Mouse (Mus musculus): ENCODE measurements around the gene Wdfy2. TPM values are rescaled to one million over a fixed set of nuclear protein-coding genes. Genes with fewer than 3 reads are reported as not detected.
"Not testable (repeated sequence)": the region's sequence is repeated elsewhere in the genome, so short reads cannot be mapped to it uniquely, and the experiment has no call there.

Wdfy2 gene
- polyA plus RNA-seq, 1 experiment from 2014 or later, result 17.9 TPM

DNA sequence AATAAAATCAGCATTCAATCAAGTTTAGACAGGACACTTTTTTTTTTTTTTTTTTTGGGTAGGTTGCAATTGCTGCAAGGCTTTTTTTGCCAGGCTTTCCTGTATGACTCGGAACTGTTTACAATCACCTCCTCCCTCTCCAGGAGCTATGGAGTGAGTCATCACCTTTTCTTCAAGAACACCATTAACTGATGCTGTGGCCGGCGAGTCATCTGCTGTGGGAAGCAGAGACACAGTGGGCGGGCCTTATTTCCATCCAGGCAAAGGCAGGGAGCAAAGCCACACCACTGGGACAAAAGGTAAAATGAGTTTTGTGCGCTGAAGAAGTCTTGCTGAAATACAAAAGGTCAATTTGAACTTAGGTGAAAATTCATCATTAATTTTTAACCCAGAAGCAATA, 24.7 kb upstream of the Wdfy2 start:
- DNase-seq (ENCODE audit: low spot score) (no peak), ATAC-seq (replicated peaks; ENCODE audit: low FRiP score) (no peak)
- Histone ChIP-seq H3K36me3 (ENCODE audit: control insufficient read depth, insufficient read depth, low read length) (no peaks in the 10 kb centered on the region), H3K9me3 (ENCODE audit: control insufficient read depth, low read length) (no peaks in the 10 kb centered on the region), H3K9ac (ENCODE audit: low read length) (no peak overlapping the region), H3K27ac (ENCODE audit: low read depth, low read length) (no peak overlapping the region), H3K4me1 (replicated peaks; ENCODE audit: control insufficient read depth, insufficient read depth, low read length) (no peaks in the 10 kb centered on the region), H3K4me3 (ENCODE audit: low read depth, low read length) (no peak overlapping the region), H3K4me2 (ENCODE audit: low read depth, low read length, severe bottlenecking) (no peak overlapping the region), H3K27me3 (ENCODE audit: control insufficient read depth, insufficient read depth, low read length) (no peaks in the 10 kb centered on the region)
- WGBS, result 71% methylated on average over 5 of the region's 5 CpGs

DNA sequence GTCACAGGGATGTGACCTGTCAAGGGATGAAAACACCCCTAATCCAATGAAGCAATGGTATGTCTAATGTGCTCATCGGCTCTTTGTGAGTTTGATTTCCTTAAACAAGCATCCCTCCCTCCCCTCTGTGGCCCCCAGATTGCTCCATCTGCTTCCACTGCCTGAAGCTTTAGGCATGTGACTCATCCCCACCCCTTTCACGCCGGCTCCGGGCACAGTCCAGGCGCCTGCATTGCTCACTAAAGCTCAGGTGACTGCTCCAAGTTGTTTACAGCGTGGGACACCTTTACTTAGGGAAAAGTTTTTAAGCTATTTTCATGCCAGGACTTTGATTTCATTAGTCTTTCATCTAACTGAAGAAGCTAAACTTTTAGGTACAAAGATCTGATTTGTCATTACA, 22.9 kb upstream of the Wdfy2 start:
- Histone ChIP-seq H3K4me1 (replicated peaks; ENCODE audit: control insufficient read depth, insufficient read depth, low read length) (no peaks in the 10 kb centered on the region), H3K4me3 (ENCODE audit: low read depth, low read length) (no peak overlapping the region), H3K9ac (ENCODE audit: low read length) (no peak overlapping the region), H3K9me3 (ENCODE audit: control insufficient read depth, low read length) (no peaks in the 10 kb centered on the region), H3K27me3 (ENCODE audit: control insufficient read depth, insufficient read depth, low read length) (no peaks in the 10 kb centered on the region), H3K36me3 (ENCODE audit: control insufficient read depth, insufficient read depth, low read length) (no peaks in the 10 kb centered on the region), H3K4me2 (ENCODE audit: low read depth, low read length, severe bottlenecking) (no peak overlapping the region), H3K27ac (ENCODE audit: low read depth, low read length) (no peak overlapping the region)
- ATAC-seq (replicated peaks; ENCODE audit: low FRiP score) (no peak), DNase-seq (ENCODE audit: low spot score) (no peak)
- 69% methylated on average over 6 of the region's 6 CpGs for WGBS

DNA sequence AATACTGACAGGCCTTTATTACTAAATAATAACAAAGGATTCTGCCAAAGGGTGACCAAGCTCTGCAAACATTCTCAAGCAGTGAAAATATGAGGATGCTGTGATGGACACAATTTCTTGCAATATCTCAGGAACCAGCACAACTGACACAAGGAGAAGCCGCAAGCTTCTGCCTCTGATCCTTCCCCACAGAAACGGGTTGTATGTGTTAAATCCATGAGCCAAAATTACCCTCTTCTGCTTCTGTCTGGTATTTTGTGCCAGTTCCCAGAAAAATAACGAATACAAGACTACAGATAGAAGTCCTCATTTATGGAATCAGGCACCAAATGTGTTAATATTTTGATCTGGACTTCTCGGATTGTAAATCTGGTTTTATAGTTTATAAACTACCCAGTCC, 20.7 kb upstream of the Wdfy2 start:
- Histone ChIP-seq H3K27ac (ENCODE audit: low read depth, low read length) (no peak overlapping the region), H3K4me1 (replicated peaks; ENCODE audit: control insufficient read depth, insufficient read depth, low read length) (no peaks in the 10 kb centered on the region), H3K27me3 (ENCODE audit: control insufficient read depth, insufficient read depth, low read length) (no peaks in the 10 kb centered on the region), H3K4me2 (ENCODE audit: low read depth, low read length, severe bottlenecking) (no peak overlapping the region), H3K9me3 (ENCODE audit: control insufficient read depth, low read length) (no peaks in the 10 kb centered on the region), H3K4me3 (ENCODE audit: low read depth, low read length) (no peak overlapping the region), H3K36me3 (ENCODE audit: control insufficient read depth, insufficient read depth, low read length) (no peaks in the 10 kb centered on the region), H3K9ac (ENCODE audit: low read length) (no peak overlapping the region)
- ATAC-seq (replicated peaks; ENCODE audit: low FRiP score), result no peak
- DNase-seq (ENCODE audit: low spot score), result no peak
- 80% methylated on average over 4 of the region's 4 CpGs for WGBS

DNA sequence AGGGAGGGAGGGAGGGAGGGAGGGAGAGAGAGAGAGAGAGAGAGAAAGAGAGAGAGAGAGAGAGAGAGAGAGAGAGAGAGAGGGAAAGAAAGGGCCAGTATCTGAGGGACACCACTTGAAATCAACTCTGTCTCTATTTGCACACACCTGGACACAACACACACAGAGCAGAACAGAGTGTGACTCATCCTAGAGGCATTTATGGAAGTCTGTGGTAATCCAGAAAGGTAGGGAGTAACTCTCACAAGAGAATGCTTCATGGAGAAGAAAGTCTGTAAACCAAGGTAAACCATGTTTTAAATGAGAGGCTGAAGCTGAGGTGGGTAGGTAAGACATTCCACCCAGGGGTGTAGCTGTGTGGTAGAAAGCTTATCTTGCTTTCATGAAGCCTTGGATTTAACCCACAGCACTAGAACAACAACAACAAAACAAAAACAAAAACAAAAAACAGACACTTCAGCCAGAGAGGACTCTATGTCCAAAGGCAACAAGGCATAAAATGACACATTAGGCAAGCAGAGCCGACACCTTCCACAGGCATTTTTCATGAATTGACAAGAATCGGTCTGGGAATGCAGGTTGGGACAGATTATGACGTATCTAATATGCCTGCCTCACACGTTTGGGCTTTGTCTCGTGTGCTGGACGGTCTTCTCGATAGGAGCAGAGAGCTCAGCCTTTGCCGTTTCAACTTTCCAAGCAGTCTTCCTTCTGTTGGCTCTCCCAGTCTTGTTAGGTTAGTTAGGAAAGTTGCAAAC, 11.7 kb upstream of the Wdfy2 start:
- no peak for DNase-seq (ENCODE audit: low spot score)
- no peak for ATAC-seq (replicated peaks; ENCODE audit: low FRiP score)
- H3K27me3 ChIP-seq (ENCODE audit: control insufficient read depth, insufficient read depth, low read length), result no peaks in the 10 kb centered on the region
- H3K9me3 ChIP-seq (ENCODE audit: control insufficient read depth, low read length), result no peaks in the 10 kb centered on the region
- H3K27ac ChIP-seq (ENCODE audit: low read depth, low read length), result no peak overlapping the region
- H3K4me1 ChIP-seq (replicated peaks; ENCODE audit: control insufficient read depth, insufficient read depth, low read length), result no peaks in the 10 kb centered on the region
- 91% methylated on average over 8 of the region's 8 CpGs for WGBS
- H3K4me3 ChIP-seq (ENCODE audit: low read depth, low read length), result no peak overlapping the region
- H3K36me3 ChIP-seq (ENCODE audit: control insufficient read depth, insufficient read depth, low read length), result no peaks in the 10 kb centered on the region
- no peak overlapping the region for H3K4me2 ChIP-seq (ENCODE audit: low read depth, low read length, severe bottlenecking)
- no peak overlapping the region for H3K9ac ChIP-seq (ENCODE audit: low read length)

DNA sequence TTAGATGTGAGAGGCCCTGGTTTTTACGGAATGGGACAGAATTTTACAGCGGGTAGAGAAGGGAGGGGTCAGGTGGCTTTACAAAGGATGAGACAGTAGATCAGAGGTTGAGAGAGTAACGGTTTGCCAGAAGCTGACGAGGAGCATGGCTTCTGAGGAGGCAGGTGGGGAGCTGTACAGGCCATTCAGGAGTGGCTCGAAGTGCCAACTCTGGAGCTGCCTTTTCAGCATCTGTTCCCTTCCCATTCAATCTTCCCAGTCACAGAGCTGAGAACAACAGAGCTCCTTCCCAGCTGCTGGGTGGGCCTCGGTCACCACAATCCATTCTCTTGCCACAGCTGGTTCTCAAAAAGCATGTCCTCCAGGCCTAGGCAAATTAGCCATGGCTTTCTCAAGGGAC, 8.2 kb upstream of the Wdfy2 start:
- H3K9me3 ChIP-seq (ENCODE audit: control insufficient read depth, low read length), result no peaks in the 10 kb centered on the region
- H3K9ac ChIP-seq (ENCODE audit: low read length), result no peak overlapping the region
- H3K36me3 ChIP-seq (ENCODE audit: control insufficient read depth, insufficient read depth, low read length), result no peaks in the 10 kb centered on the region
- WGBS, result 54% methylated on average over 6 of the region's 6 CpGs
- no peak for ATAC-seq (replicated peaks; ENCODE audit: low FRiP score)
- H3K27ac ChIP-seq (ENCODE audit: low read depth, low read length), result no peak overlapping the region
- H3K4me3 ChIP-seq (ENCODE audit: low read depth, low read length), result no peak overlapping the region
- H3K27me3 ChIP-seq (ENCODE audit: control insufficient read depth, insufficient read depth, low read length), result no peaks in the 10 kb centered on the region
- no peak overlapping the region for H3K4me2 ChIP-seq (ENCODE audit: low read depth, low read length, severe bottlenecking)
- no peaks in the 10 kb centered on the region for H3K4me1 ChIP-seq (replicated peaks; ENCODE audit: control insufficient read depth, insufficient read depth, low read length)
- DNase-seq (ENCODE audit: low spot score), result no peak

DNA sequence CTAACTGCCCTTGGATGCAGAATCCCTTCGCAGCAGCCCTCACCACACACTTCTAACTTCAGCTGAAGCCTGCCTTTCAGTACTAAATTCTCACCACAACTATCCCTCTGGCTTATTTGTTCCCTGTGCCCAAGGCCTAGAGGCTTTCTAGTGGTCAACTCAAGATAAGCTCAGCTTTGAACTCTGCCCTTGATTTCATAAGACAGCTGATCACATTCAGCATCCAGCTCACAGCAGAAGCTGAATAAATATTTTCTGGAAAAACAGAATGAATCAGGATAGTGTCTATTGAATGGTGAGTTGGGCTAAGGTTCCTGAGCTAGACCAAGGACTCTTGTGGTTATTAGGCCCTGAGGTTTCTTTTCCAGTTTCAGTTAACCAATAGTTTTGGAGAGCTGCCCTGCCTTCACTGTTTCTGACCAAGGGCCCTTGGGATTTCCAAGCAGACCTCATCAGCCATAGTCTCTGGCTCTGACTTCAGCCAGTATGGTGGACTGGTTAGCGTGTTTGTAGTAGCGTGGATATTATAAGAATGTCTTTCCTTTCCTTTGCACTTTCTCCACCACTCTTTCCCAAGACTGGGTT, 5.7 kb upstream of the Wdfy2 start:
- Histone ChIP-seq H3K27me3 (ENCODE audit: control insufficient read depth, insufficient read depth, low read length) (no peaks in the 10 kb centered on the region), H3K36me3 (ENCODE audit: control insufficient read depth, insufficient read depth, low read length) (no peaks in the 10 kb centered on the region), H3K9me3 (ENCODE audit: control insufficient read depth, low read length) (no peaks in the 10 kb centered on the region), H3K9ac (ENCODE audit: low read length) (no peak overlapping the region), H3K27ac (ENCODE audit: low read depth, low read length) (no peak overlapping the region), H3K4me2 (ENCODE audit: low read depth, low read length, severe bottlenecking) (no peak overlapping the region), H3K4me3 (ENCODE audit: low read depth, low read length) (no peak overlapping the region), H3K4me1 (replicated peaks; ENCODE audit: control insufficient read depth, insufficient read depth, low read length) (no peaks in the 10 kb centered on the region)
- ATAC-seq (replicated peaks; ENCODE audit: low FRiP score) (no peak), DNase-seq (ENCODE audit: low spot score) (no peak)
- WGBS, result 89% methylated on average over 3 of the region's 3 CpGs

DNA sequence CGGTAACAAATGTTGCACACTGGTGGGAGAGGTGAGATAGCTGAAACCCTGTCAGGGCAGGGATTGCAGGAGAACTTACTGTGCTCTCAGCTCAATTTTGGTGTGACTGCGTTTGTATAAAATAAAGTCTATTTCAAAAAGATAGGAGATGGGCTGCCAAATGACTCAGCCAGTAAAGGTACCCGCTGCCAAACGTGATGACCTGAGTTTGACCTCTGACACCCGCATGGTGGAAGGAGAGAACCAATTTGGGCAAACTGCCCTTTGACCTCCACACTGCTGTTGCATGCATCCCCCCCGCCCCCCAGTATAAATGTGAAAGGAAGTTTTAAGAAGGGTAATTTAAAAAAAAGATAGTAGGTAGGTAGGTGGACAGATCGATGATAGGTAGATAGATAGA, 4.4 kb upstream of the Wdfy2 start:
- Histone ChIP-seq H3K4me2 (ENCODE audit: low read depth, low read length, severe bottlenecking) (no peak overlapping the region), H3K4me1 (replicated peaks; ENCODE audit: control insufficient read depth, insufficient read depth, low read length) (no peaks in the 10 kb centered on the region), H3K9me3 (ENCODE audit: control insufficient read depth, low read length) (no peaks in the 10 kb centered on the region), H3K4me3 (ENCODE audit: low read depth, low read length) (no peak overlapping the region), H3K27ac (ENCODE audit: low read depth, low read length) (no peak overlapping the region), H3K36me3 (ENCODE audit: control insufficient read depth, insufficient read depth, low read length) (no peaks in the 10 kb centered on the region), H3K27me3 (ENCODE audit: control insufficient read depth, insufficient read depth, low read length) (no peaks in the 10 kb centered on the region), H3K9ac (ENCODE audit: low read length) (no peak overlapping the region)
- ATAC-seq (replicated peaks; ENCODE audit: low FRiP score), result no peak
- 83% methylated on average over 7 of the region's 7 CpGs for WGBS
- DNase-seq (ENCODE audit: low spot score), result no peak

DNA sequence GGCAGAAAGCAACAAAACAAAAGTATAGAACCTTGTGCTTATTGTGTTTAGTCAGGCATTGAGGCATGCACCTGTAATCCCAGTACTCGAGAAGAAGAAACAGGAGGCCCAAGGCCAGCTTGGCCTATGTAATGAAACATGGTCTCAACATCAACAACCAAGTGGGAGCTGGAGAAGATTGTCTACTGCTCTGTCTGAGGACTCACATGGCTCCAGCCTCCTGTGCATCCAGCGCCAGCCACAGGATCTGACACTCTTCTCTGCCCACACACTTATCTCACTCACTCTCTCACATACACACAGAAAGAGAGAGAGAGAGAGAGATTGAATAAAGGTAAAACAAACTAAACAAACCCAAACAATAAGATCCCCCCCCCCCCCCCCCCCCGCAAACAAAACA, 3.9 kb upstream of the Wdfy2 start:
- no peaks in the 10 kb centered on the region for H3K36me3 ChIP-seq (ENCODE audit: control insufficient read depth, insufficient read depth, low read length)
- DNase-seq (ENCODE audit: low spot score) (no peak), ATAC-seq (replicated peaks; ENCODE audit: low FRiP score) (no peak)
- no peak overlapping the region for H3K9ac ChIP-seq (ENCODE audit: low read length)
- 61% methylated on average over 3 of the region's 3 CpGs for WGBS
- no peak overlapping the region for H3K27ac ChIP-seq (ENCODE audit: low read depth, low read length)
- no peak overlapping the region for H3K4me3 ChIP-seq (ENCODE audit: low read depth, low read length)
- H3K9me3 ChIP-seq (ENCODE audit: control insufficient read depth, low read length), result no peaks in the 10 kb centered on the region
- no peaks in the 10 kb centered on the region for H3K27me3 ChIP-seq (ENCODE audit: control insufficient read depth, insufficient read depth, low read length)
- no peaks in the 10 kb centered on the region for H3K4me1 ChIP-seq (replicated peaks; ENCODE audit: control insufficient read depth, insufficient read depth, low read length)
- no peak overlapping the region for H3K4me2 ChIP-seq (ENCODE audit: low read depth, low read length, severe bottlenecking)

DNA sequence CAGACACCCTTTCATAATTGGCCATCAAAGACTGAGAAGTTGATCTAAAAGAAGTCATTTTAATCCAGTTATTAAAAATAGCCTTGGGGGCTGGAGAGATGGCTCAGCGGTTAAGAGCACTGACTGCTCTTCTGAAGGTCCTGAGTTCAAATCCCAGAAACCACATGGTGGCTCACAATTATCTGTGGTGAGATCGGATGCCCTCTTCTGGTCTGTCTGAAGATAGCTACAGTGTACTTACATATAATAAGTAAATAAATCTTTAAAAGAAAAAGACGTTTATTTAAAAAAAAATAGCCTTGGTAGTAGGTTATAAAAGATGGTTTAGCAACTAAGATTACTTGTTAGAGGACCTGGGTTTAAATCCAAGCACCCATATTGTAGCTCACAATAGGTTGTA, 1.7 kb upstream of the Wdfy2 start:
- not testable (repeated sequence) for H3K27me3 ChIP-seq (ENCODE audit: control insufficient read depth, insufficient read depth, low read length); H3K9ac ChIP-seq (ENCODE audit: low read length); H3K4me1 ChIP-seq (replicated peaks; ENCODE audit: control insufficient read depth, insufficient read depth, low read length); DNase-seq (ENCODE audit: low spot score); H3K4me3 ChIP-seq (ENCODE audit: low read depth, low read length); H3K36me3 ChIP-seq (ENCODE audit: control insufficient read depth, insufficient read depth, low read length); H3K9me3 ChIP-seq (ENCODE audit: control insufficient read depth, low read length); ATAC-seq (replicated peaks; ENCODE audit: low FRiP score); H3K4me2 ChIP-seq (ENCODE audit: low read depth, low read length, severe bottlenecking); H3K27ac ChIP-seq (ENCODE audit: low read depth, low read length)
- WGBS, result 82% methylated on average over 3 of the region's 3 CpGs
